Comparison of ENCODE assay signal across 10 mouse cellular contexts in genomic region chr7:73809261-73809660, GRCm38 (mm10).
DNase-seq lines count a peak whose midpoint lies in the region; ATAC-seq lines count a peak whose summit lies in the region.
"Had no signal": no experiment of that assay in that cellular context is flagged by ENCODE, and none has a peak within 500 bp of the region (broad histone marks: within the 10 kb centered on the region; RNA-seq: fewer than 3 reads in every experiment).

No protein-coding gene starts in this region.

- intact Hi-C loops in heart, postnatal 36 days (cut with DNase I): loop anchor here (1.0 to 5.0 kb wide), 2 partner anchors 57 to 155 kb away; no protein-coding TSS in a partner anchor

- H3K4me3 ChIP-seq in stomach, embryonic 16.5 days (replicated peaks; ENCODE audit: low read length): no peak overlapping the region
- H3K4me3 ChIP-seq: midbrain, embryonic 12.5 days; stomach, embryonic 15.5 days had no signal

- no peaks in the 10 kb centered on the region for H3K27me3 ChIP-seq in stomach, embryonic 16.5 days (ENCODE audit: control insufficient read depth, insufficient read depth, low read length)
- H3K27me3 ChIP-seq: midbrain, embryonic 12.5 days; stomach, embryonic 15.5 days had no signal

- no peak overlapping the region for H3K4me2 ChIP-seq in stomach, embryonic 16.5 days (ENCODE audit: low read depth, low read length)
- H3K4me2 ChIP-seq: midbrain, embryonic 12.5 days; stomach, embryonic 15.5 days had no signal

- 0 out of 2 replicates have a peak, but pooled peaks have one; percentile 33 for ATAC-seq in stomach, embryonic 16.5 days (ENCODE audit: insufficient read depth, low FRiP score)

- peak; percentile 3 to 5 for DNase-seq in frontal cortex, postnatal 36 days (ENCODE audit: low spot score in 2 of 2)
- DNase-seq in frontal cortex, postnatal 10 days (ENCODE audit: low spot score in 2 of 2): no peak
- DNase-seq in ovary, postnatal 14 days (ENCODE audit: low spot score): peak; percentile 18
- DNase-seq in ovary, adult 18-20 months (ENCODE audit: low spot score): no peak
- DNase-seq in heart, postnatal 36 days: peak; percentile 28 to 33
- DNase-seq in spleen, postnatal 4 days (ENCODE audit: low spot score in 2 of 2): no peak
- no peak for DNase-seq in natural killer cell, adult 2 months (ENCODE audit: low spot score in 2 of 2)

- H3K27ac ChIP-seq in stomach, embryonic 16.5 days (ENCODE audit: low read length): no peak overlapping the region
- H3K27ac ChIP-seq: midbrain, embryonic 12.5 days; stomach, embryonic 15.5 days had no signal

- H3K4me1 ChIP-seq in stomach, embryonic 16.5 days (ENCODE audit: control insufficient read depth, insufficient read depth, low read length): no peaks in the 10 kb centered on the region
- H3K4me1 ChIP-seq: midbrain, embryonic 12.5 days; stomach, embryonic 15.5 days had no signal

- no peaks in the 10 kb centered on the region for H3K36me3 ChIP-seq in stomach, embryonic 16.5 days (ENCODE audit: control insufficient read depth, insufficient read depth, low read length)
- H3K36me3 ChIP-seq: midbrain, embryonic 12.5 days; stomach, embryonic 15.5 days had no signal

- no peaks in the 10 kb centered on the region for H3K9me3 ChIP-seq in stomach, embryonic 16.5 days (replicated peaks; ENCODE audit: control insufficient read depth, low read length)
- H3K9me3 ChIP-seq: midbrain, embryonic 12.5 days; stomach, embryonic 15.5 days had no signal

- no peak overlapping the region for H3K9ac ChIP-seq in stomach, embryonic 16.5 days (ENCODE audit: low read length)
- H3K9ac ChIP-seq: midbrain, embryonic 12.5 days; stomach, embryonic 15.5 days had no signal

- 37% methylated on average over 2 of the region's 2 CpGs for WGBS in stomach, embryonic 16.5 days

Comparison
In these comparisons a context has a peak if more than half of its experiments do, and no peak if none do; other contexts are left out.
1. DNase-seq: peak in frontal cortex, postnatal 36 days (2 of 2), ovary, postnatal 14 days (single experiment) and heart, postnatal 36 days (2 of 2); none in frontal cortex, postnatal 10 days (0 of 2), ovary, adult 18-20 months (single experiment), spleen, postnatal 4 days (0 of 2) and natural killer cell, adult 2 months (0 of 2).